Mouse (Mus musculus): ENCODE measurements around the gene Camk1d.

DNA sequence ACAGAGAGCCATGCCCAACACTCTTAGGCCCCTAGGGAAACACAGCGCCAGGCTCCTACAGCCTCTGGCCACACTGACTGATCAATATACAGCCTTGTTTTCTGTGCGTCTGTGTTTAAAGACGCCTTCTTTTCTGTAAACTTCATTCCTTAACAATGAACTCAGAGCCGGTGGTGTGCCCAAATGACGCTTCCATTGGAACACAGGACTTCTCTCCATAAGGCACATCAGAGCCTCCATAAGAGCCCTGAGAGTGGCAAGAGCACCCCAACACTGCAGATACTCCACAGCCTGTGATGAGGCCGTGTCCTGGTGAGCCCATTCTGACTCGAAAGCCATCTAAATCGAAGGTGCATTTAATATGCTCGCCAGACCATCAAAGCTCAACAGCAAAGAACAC is 50.8 kb downstream of the Camk1d start:
- no peak for TF ChIP-seq CTCF (IDR thresholded peaks at IDR 0.05; ENCODE audit: insufficient read depth, low read depth, low read length)
- no peak for TF ChIP-seq POLR2A (IDR thresholded peaks at IDR 0.05; ENCODE audit: insufficient read depth, low read depth, low read length)
